Mouse (Mus musculus) MEL (cell line): ENCODE results near the gene Gm37240.

ENCODE experiments used
- CHD1 ChIP-seq: IDR thresholded peaks from 2 replicates; pipeline ENCODE4 v1.6.1; 2012; ENCODE audit warnings: low read depth, mild to moderate bottlenecking, inconsistent platforms, low read length, improper control_type of control experiment
- CTCF ChIP-seq, 3 experiments: IDR thresholded peaks in 2 of 3; conservative IDR thresholded peaks in 1 of 3; 2 replicates each; pipeline ENCODE4 v1.5.1; 2011 to 2012; ENCODE audit warnings: low read length in 3 of 3, low read depth in 2 of 3, mild to moderate bottlenecking in 2 of 3, improper control_type of control experiment in 1 of 3, inconsistent platforms in 1 of 3, mixed read lengths in 1 of 3, moderate library complexity in 1 of 3; ENCODE audit not compliant: control insufficient read depth in 1 of 3, insufficient read depth in 1 of 3, poor library complexity in 1 of 3, severe bottlenecking in 1 of 3
- MAFK ChIP-seq: IDR thresholded peaks from 2 replicates; pipeline ENCODE4 v1.6.1; 2011; ENCODE audit warnings: low read depth, mild to moderate bottlenecking, low read length, improper control_type of control experiment, borderline replicate concordance
- NRF1 ChIP-seq: IDR thresholded peaks from 2 replicates; pipeline ENCODE4 v1.6.1; 2014; ENCODE audit warnings: low read depth, mild to moderate bottlenecking, inconsistent platforms, low read length, improper control_type of control experiment, moderate library complexity; ENCODE audit not compliant: poor library complexity, insufficient read depth, severe bottlenecking
- TBP ChIP-seq: IDR thresholded peaks from 2 replicates; pipeline ENCODE4 v1.8.0; 2011; ENCODE audit warnings: low read depth, low read length, improper control_type of control experiment

- no peak for TF ChIP-seq CTCF (IDR thresholded peaks at IDR 0.05 in 2 of 3, conservative IDR thresholded peaks at IDR 0.05 in 1 of 3; ENCODE audit: control insufficient read depth in 1 of 3, insufficient read depth in 1 of 3, low read depth in 2 of 3, low read length in 3 of 3, poor library complexity in 1 of 3, severe bottlenecking in 1 of 3)
- TF ChIP-seq TBP, result no peak
- TF ChIP-seq MAFK, result no peak
- no peak for TF ChIP-seq CHD1
- no peak for TF ChIP-seq NRF1
Observed at GRCm38 (mm10) chr3:85198496-85198895, 688.8 kb downstream of the Gm37240 start.
